Mouse (Mus musculus) limb, embryonic 14.5 days (tissue): ENCODE data around the gene Ociad1. TPM values are rescaled to one million over a fixed set of nuclear protein-coding genes. Genes with fewer than 3 reads are reported as not detected.

Source experiments
- ATAC-seq: fragments of 200-750 bp; cut with Nextera tagmentation; 2 replicates; pipeline ENCODE4 v1.8.0; 2017; ENCODE audit warnings: low read depth, moderate number of reproducible peaks, moderate TSS enrichment; ENCODE audit not compliant: low FRiP score
- DNase-seq: peaks from one replicate; pipeline ENCODE4 v3.0.0-alpha.2; 2015; ENCODE audit warnings: low spot score
- H3K27ac ChIP-seq: fragments of 300-500 bp; sonication (generic); replicated peaks from 2 replicates; pipeline ENCODE4 v1.5.1; 2014; ENCODE audit warnings: low read depth, mild to moderate bottlenecking, low read length, moderate library complexity, mixed read lengths
- H3K27me3 ChIP-seq: fragments of 300-500 bp; sonication (generic); 2 replicates; pipeline ENCODE4 v1.6.1; 2014; ENCODE audit warnings: low read length, mixed read lengths; ENCODE audit not compliant: control insufficient read depth, insufficient read depth
- H3K36me3 ChIP-seq: fragments of 300-500 bp; sonication (generic); 2 replicates; pipeline ENCODE4 v1.6.1; 2014; ENCODE audit warnings: mild to moderate bottlenecking, low read length, moderate library complexity, mixed read lengths; ENCODE audit not compliant: control insufficient read depth, insufficient read depth
- H3K4me1 ChIP-seq: fragments of 300-500 bp; sonication (generic); 2 replicates; pipeline ENCODE4 v1.6.1; 2014; ENCODE audit warnings: antibody characterized with exemption, low read length, mixed read lengths; ENCODE audit not compliant: control insufficient read depth, insufficient read depth
- H3K4me2 ChIP-seq: fragments of 300-500 bp; sonication (generic); replicated peaks from 2 replicates; pipeline ENCODE4 v1.6.1; 2014; ENCODE audit warnings: low read depth, mild to moderate bottlenecking, low read length, moderate library complexity; ENCODE audit not compliant: severe bottlenecking
- H3K4me3 ChIP-seq: fragments of 300-500 bp; sonication (generic); replicated peaks from 2 replicates; pipeline ENCODE4 v1.5.1; 2014; ENCODE audit warnings: low read length
- H3K9ac ChIP-seq: fragments of 300-500 bp; sonication (generic); 2 replicates; pipeline ENCODE4 v1.6.1; 2014; ENCODE audit warnings: mild to moderate bottlenecking, low read depth, low read length, moderate library complexity; ENCODE audit not compliant: severe bottlenecking
- H3K9me3 ChIP-seq: fragments of 300-500 bp; sonication (generic); 2 replicates; pipeline ENCODE4 v1.6.1; 2016; ENCODE audit warnings: low read length; ENCODE audit not compliant: control insufficient read depth
- POLR2A ChIP-seq: fragments of 200-500 bp; IDR thresholded peaks from 2 replicates; pipeline ENCODE4 v1.8.0; 2012; ENCODE audit warnings: inconsistent platforms, mild to moderate bottlenecking, moderate library complexity, borderline replicate concordance; ENCODE audit not compliant: insufficient read depth, insufficient read length; ENCODE audit errors: extremely low read depth
- WGBS: fragments of 180-500 bp; shearing (Covaris S2); extraction: QIAGEN DNeasy Blood & Tissue Kit; methylation state at CpG from one replicate; pipeline ENCODE4 v1.1.7; 2014; 5-methylcytosine and 5-hydroxymethylcytosine counted together
- polyA plus RNA-seq, 2 experiments: library from polyadenylated mRNA; depleted of rRNA in 1 of 2; stranded (reverse) in 1 of 2; unstranded in 1 of 2; fragments of >200 nt; fragmentation: Nextera tagmentation in 1 of 2; extraction: Ambion mirVana in 1 of 2; gene quantifications; 2 replicates each; pipeline versions ENCODE4 v1.2.1 to v1.2.3; 2012 to 2014

Gene Ociad1
- polyA plus RNA-seq, 2 experiments, result 137 to 171 TPM

DNA sequence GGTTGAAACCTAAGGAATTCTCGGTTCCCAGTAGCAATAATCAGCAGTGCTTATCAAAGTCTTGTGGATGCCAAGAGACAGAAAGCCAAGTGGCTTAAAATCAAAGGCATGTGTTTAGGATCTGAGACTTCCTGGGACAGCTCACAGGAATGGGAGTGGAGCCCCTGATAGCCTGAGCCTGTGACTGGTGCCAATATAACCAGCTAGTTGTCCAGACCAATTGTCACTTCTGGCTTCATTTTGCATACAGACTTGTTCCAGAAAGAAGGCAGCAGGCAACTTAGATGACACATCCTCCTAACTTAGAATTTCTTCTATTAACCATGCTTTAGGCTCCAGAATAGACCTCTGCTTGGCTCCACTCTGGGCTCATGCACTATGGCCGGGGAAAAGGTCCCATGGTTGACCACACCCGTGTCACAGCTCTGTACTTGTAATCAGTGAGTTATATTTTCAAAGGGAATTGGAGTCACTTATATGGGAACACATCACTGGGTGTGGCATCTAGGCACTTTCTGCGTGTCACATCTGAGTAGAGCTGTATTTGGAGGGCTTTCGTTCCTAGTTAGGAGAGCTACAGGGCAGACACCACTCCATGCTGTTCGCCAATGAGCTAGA lies 66.7 kb downstream of the Ociad1 start:
- no peaks in the 10 kb centered on the region for H3K36me3 ChIP-seq
- no peak for DNase-seq
- H3K4me2 ChIP-seq, result no peak overlapping the region
- no peak overlapping the region for H3K4me3 ChIP-seq
- H3K27ac ChIP-seq, result no peak overlapping the region
- no peak overlapping the region for H3K9ac ChIP-seq
- no peaks in the 10 kb centered on the region for H3K9me3 ChIP-seq
- no peaks in the 10 kb centered on the region for H3K4me1 ChIP-seq
- H3K27me3 ChIP-seq, result no peaks in the 10 kb centered on the region
- TF ChIP-seq POLR2A, result no peak
- ATAC-seq, result no peak
- 68% methylated on average over 6 of the region's 6 CpGs for WGBS

DNA sequence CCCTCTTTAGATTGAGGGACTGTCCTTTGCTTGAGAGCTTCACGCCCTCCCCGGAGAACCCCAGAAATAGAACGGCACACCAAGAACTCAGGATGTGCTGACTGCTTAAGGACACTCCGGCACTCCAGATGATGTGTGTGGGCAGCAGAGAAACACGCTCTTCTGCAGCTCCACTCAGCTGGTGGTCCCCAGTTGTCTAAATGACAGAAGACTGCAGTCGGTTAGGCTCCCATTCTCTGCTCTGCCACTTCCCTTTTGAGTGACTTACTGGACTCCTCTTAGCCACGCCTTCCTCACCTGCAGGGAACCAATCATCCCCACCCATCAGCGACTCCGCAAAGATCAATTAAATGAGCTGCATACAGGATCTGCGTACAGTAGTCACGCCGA lies 67.2 kb downstream of the Ociad1 start:
- Histone ChIP-seq H3K4me3 (no peak overlapping the region), H3K27me3 (no peaks in the 10 kb centered on the region), H3K9ac (no peak overlapping the region), H3K9me3 (no peaks in the 10 kb centered on the region), H3K4me1 (no peaks in the 10 kb centered on the region), H3K27ac (no peak overlapping the region), H3K36me3 (no peaks in the 10 kb centered on the region), H3K4me2 (no peak overlapping the region)
- ATAC-seq (no peak), DNase-seq (no peak)
- 42% methylated on average over 12 of the region's 12 CpGs for WGBS
- no peak for TF ChIP-seq POLR2A

DNA sequence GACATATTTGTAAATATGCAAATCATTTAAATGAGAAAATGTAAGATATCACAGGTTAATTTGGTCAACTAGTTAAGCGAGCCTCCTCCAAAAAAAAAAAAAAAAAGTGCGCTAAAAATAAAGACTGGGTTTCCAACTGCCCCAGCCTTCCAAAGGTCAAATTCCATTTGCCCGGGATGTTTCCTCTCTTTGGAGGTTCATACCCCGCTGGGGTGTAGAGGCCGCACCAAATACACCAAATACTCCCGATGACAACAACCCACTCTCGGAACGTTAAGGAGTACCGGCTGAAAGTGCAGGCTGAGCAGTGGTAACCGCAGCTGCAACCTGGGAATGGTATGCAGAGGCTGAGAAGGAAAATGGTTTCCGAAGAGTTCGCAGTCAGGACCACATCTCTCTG lies 67.7 kb downstream of the Ociad1 start:
- no peak for TF ChIP-seq POLR2A
- H3K4me3 ChIP-seq, result no peak overlapping the region
- WGBS, result 41% methylated on average over 12 of the region's 12 CpGs

DNA sequence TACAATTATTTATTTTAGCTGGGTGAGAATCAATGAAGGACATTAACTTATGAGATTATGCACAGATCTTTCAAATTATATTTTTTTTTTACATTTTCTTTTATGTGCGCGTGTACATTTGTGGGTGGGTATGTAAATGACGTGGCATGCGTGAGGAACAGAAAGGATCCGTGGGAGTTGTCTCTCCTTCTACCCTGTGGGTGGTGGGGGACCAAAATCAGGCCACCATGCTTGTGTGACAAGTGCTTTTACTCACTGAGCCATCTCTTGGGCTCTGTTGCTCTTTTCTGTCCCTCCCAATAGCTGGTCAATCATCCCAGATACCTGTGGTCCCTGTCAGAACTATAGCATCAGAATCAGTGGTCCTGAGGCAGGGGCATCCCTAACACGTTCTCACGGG lies 69.8 kb downstream of the Ociad1 start:
- no peak for TF ChIP-seq POLR2A
- no peaks in the 10 kb centered on the region for H3K9me3 ChIP-seq
- no peaks in the 10 kb centered on the region for H3K27me3 ChIP-seq
- H3K9ac ChIP-seq, result no peak overlapping the region
- no peak overlapping the region for H3K27ac ChIP-seq
- H3K4me3 ChIP-seq, result no peak overlapping the region
- no peaks in the 10 kb centered on the region for H3K4me1 ChIP-seq
- H3K36me3 ChIP-seq, result no peaks in the 10 kb centered on the region
- 86% methylated on average over 7 of the region's 7 CpGs for whole genome bisulfite sequencing
- H3K4me2 ChIP-seq, result no peak overlapping the region
- ATAC-seq (no peak), DNase-seq (no peak)

More for the DNA sequence above, 67.7 kb downstream of the Ociad1 start:
- ATAC-seq (no peak), DNase-seq (no peak)
- Histone ChIP-seq H3K27me3 (no peaks in the 10 kb centered on the region), H3K36me3 (no peaks in the 10 kb centered on the region), H3K27ac (no peak overlapping the region), H3K4me2 (no peak overlapping the region), H3K4me1 (no peaks in the 10 kb centered on the region), H3K9ac (no peak overlapping the region), H3K9me3 (no peaks in the 10 kb centered on the region)

DNA sequence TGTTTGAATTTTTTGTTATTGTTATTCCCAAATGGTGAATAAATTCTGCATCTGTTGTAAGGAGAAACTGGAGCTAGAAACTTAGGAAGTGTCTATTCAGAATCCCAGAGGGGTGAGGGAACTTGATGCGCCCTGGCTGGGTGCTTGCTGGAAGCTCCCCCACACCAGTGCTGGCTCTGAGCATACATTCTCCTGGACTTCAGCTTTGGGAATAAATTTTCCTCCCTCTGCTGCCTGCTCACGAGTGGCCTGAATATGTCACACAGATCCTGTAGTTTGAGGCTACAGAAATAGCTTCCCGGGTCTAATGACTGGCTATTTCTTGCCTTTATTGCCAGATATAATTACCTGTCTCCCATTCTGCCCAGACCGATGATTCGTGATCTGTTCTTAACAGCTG lies 70.2 kb downstream of the Ociad1 start:
- Histone ChIP-seq H3K4me3 (no peak overlapping the region), H3K27me3 (no peaks in the 10 kb centered on the region), H3K4me2 (no peak overlapping the region), H3K9me3 (no peaks in the 10 kb centered on the region), H3K9ac (no peak overlapping the region), H3K27ac (no peak overlapping the region), H3K36me3 (no peaks in the 10 kb centered on the region), H3K4me1 (no peaks in the 10 kb centered on the region)
- TF ChIP-seq POLR2A, result no peak
- WGBS, result 76% methylated on average over 5 of the region's 5 CpGs
- no peak for DNase-seq
- no peak for ATAC-seq

Other genes with a start within 250 kb of the Ociad1 start
- 26.1 and 26.4 TPM in 2 replicates for gene Fryl, start 36.2 kb upstream of the Ociad1 start, polyA plus RNA-seq (2012; rRNA removed)
- 26.7 TPM in 2 replicates for gene Fryl, start 36.2 kb upstream of the Ociad1 start, polyA plus RNA-seq (2014; fragmentation: Nextera tagmentation; extraction: Ambion mirVana)
- gene Ociad2, start 48.2 kb downstream of the Ociad1 start, polyA plus RNA-seq (2012; rRNA removed), result 2.4 and 3.1 TPM in 2 replicates
- 12.8 and 13.1 TPM in 2 replicates for gene Ociad2, start 48.2 kb downstream of the Ociad1 start, polyA plus RNA-seq (2014; fragmentation: Nextera tagmentation; extraction: Ambion mirVana)
- 0.35 and 0.45 TPM in 2 replicates for gene Cwh43, start 113.3 kb downstream of the Ociad1 start, polyA plus RNA-seq (2012; rRNA removed)
- gene Cwh43, start 113.3 kb downstream of the Ociad1 start, polyA plus RNA-seq (2014; fragmentation: Nextera tagmentation; extraction: Ambion mirVana), result 0.70 and 1.4 TPM in 2 replicates
- 19.4 and 19.9 TPM in 2 replicates for gene Dcun1d4, start 188.2 kb downstream of the Ociad1 start, polyA plus RNA-seq (2012; rRNA removed)
- gene Dcun1d4, start 188.2 kb downstream of the Ociad1 start, polyA plus RNA-seq (2014; fragmentation: Nextera tagmentation; extraction: Ambion mirVana), result 27.0 and 34.2 TPM in 2 replicates